Mouse (Mus musculus) left cerebral cortex, adult 8-10 months (tissue): ENCODE results near the gene Lrtm1. TPM values are rescaled to one million over a fixed set of nuclear protein-coding genes. Genes with fewer than 3 reads are reported as not detected.

Experiments used
- DNase-seq, 2 experiments: peaks; one replicate each; pipeline ENCODE4 v3.0.0; 2022; ENCODE audit warnings: low spot score in 2 of 2
- total RNA-seq, 4 experiments: library from RNA; stranded (reverse); gene quantifications; 2 replicates each; pipeline ENCODE4 v1.2.4; 2022

The Lrtm1 gene
- total RNA-seq: under 1 TPM in 2 of 4 experiments, not detected in 2; 0.07 to 0.14 TPM

DNA sequence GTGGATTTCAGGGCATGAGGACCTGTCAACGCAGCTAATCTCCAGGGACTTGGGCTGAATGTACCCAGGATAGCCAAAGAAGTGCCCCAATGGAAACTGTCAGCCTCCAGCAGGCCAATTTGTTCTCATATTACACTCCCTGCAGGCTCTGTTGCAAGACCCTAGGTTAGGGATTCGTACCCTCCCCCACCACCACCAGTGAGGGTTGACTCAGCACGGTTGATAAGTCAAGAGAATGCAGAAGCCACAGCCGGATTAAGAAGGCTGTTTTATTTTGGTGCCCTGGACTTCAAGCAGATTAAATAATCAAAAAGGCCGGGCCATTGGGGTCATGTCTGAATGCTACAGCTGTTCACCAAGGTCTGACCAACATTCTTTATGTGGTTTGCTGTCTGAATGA lies at the start of gene Lrtm1:
Gene Lrtm1, plus strand, starts transcription at position 326 of the 400 bp plus-strand sequence.
- no peak for DNase-seq

DNA sequence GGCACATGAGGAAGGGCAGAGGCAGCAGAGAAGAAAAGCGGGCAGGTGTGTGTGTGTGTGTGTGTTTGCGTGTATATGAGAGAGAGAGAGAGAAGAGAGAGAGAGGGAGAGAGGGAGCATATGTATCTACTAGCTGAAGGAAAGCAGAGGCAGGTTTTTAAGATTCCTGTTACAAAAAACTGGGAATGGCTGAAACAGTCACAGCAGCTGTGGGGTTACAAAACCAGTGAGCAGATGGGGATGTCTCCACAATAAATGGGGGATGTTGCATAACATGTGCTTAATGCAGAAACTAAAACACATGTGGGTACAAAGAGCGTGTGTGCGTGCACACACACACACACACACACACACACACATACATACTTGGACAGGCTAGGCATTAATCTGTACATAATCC lies 48.8 kb upstream of the Lrtm1 start:
- DNase-seq: peak in 1 of 2 experiments; percentile 51

DNA sequence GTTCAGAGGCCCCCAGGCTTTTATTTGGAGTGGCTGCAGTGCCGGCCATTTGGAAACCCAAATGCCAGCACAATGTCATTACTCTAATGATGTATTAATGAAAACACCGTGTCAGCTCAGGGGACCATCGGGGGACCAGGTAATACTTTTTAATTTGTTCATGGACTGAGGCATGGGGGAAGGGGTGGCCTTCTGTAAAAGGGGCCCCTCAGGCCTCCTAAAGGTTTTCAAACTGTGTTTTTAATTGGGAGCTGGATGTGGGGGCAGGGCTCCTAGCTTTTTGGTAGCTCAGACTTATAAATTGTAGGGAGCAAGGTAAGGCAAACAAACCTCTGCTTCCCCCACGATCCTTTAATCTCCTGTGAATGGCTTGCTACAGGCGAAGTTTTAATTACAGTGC lies 45.4 kb upstream of the Lrtm1 start:
- DNase-seq: no peak

DNA sequence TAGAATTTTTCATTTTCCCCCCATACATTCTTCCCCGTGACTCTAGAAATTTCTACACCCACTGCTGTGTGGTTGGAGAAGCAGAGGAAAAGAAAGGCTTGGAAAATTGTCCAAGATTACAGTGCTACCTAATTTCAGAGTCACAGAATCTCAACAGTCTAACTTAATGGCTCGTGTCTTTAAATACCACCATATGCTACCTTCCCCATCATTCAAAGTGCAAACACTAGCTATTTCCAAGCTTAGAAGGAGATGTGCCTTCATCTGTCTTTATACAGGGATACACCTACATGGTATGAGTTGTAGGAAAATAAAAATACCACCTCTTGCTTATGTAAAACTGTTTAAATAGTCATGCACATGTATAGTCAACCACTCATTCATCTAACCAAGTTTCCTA lies 38.8 kb upstream of the Lrtm1 start:
- DNase-seq: no peak

DNA sequence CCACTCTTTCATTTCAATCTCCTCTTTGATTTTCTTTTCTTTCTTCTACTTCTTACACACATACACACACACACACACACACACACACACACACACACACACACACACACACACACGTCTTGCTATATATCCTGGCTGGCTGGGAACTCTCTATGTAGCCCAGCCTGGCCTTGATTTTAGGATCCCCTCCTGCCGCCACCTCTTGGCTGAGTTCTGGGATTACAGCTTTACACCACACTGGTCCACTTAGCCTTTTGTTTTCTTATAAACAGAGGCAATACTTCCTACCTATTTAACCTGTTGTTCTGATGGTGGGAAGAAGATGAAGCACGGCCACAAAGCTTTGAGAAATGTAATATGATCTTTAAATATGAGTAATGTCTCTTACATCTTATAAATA lies 37.5 kb upstream of the Lrtm1 start:
- no peak for DNase-seq

DNA sequence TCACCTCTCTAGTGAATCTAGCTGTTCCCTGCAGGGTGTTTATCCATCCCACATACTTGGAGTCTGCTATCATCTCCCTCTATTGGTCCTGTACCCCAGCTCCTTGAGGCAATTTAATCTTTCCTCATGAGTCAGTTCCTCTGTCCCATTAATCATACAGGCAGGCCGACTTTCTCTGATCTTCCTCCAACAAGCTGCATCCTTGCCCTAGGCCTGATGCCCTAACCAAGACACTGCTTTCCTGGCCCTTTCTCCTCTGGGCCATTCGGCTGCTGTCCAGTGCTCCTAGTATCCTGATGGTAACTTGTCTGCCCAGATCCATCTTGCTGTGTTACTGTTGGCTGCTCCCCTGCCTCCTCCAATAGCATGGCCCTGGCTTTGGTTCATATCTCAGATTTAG lies 33.7 kb upstream of the Lrtm1 start:
- no peak for DNase-seq

DNA sequence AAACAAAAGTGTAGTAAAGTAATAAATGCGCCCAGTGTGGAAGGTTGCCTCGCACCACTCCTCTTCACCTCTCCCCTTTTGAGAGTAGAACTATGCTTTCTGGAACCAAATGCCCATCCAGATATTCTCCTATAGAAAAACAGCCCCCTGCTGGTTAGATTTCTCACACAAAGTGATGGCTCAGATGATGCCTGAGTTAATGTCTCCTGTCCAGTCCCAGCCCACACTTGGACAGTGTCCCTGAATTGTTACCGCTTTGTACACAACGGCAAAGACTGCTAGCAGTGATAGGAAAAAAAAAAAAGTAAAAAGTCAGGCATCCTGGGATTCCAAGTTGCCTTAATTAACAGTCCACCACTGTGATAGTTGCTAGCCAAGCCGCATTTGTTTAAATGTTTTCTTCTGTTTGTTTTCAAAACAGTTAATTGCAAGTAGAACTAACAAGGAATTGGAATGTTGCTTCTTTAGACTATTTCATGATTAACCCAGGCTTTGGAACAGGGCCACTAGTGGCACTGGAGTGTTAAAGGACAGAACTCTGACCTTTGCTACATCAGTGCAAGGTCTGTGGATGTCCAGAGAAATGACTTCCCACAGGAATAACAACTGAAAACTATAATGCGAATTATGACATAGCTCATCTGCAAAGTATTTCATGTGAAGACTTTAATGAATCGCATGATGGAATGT lies 29.7 kb upstream of the Lrtm1 start:
- DNase-seq: no peak

DNA sequence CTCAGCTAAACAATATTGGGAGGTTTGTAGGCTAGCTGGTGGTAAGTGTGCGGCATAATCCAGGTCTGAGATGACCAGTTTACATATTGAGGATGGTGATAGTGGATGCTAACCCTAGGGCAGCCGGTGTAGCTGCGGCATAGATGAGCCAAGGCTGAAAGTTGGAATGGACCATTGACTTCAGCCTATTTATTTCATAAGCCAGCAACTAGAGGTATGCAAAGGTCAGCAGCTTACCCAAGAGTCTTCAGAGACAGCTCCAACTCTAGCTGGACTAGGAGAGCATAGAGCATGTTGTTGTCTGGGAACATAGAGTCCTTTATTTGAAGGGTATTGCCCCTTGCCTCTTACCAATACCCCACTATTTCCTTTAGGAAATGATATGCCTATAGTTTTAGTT lies 21.4 kb upstream of the Lrtm1 start:
- DNase-seq: no peak

DNA sequence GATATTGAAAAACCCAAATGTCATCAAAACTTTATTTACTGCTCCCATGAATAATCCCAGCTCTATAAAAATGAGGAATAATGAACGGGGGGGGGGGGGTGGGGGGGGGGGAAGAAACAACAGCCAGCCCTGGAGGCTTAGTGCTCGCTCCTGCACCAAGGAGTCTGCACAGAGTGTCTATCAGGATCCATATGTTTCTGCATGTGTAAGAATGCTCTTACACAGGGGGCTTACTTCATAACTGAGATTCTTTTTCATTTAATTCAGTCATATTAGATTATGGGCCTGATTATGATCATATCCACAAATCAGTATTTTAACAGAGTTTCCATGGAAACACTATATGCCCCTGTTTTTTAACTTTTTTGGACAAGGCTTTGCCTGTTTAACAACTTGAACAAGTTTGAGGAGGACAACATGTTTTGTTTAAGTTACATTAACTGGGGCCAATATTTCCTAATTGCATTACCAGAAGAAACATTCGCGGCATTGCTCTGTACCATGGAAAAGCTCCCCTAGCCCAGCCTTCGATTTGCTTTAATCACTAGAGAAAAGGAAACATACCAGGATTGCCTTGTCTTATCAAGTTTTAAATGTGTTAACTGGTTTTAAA lies 12.7 kb upstream of the Lrtm1 start:
- DNase-seq: no peak

DNA sequence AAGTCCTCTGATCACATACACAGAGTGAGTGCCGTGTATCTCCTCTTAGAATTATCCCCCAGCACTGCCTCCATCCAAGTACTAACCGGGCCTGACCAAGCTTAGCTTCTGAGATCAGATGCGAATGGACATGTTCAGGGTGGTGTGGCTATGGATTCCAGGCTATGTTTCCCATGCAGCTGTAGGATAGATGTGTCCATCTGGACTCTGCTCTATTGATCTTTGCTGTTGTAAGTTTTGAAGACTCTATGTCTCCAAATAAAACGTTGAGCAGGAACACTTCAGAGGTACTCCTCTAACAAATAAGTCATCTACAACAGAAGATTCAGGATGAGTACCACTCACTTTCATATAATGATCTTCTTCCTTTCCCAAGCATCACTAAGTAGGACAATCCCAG lies 8.4 kb upstream of the Lrtm1 start:
- no peak for DNase-seq

DNA sequence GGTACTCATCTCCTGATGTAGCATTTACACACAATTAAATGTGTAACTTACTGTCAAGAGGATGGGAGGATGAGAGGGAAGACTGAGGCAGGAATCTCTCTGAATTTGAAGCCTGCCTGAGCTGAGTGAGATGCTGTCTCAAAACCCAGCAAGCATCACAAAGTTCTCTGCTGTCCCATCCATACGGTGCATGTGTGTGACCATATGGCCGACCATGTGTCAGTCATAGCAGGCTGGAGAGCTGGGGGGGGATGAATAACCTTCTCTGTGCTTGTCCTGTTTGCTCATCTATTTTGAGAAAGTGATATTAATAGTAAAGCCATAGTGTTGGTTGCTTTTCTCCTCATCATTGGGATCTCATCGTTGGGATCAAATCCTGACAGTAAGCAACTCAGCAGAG lies 4.8 kb upstream of the Lrtm1 start:
- DNase-seq: no peak

DNA sequence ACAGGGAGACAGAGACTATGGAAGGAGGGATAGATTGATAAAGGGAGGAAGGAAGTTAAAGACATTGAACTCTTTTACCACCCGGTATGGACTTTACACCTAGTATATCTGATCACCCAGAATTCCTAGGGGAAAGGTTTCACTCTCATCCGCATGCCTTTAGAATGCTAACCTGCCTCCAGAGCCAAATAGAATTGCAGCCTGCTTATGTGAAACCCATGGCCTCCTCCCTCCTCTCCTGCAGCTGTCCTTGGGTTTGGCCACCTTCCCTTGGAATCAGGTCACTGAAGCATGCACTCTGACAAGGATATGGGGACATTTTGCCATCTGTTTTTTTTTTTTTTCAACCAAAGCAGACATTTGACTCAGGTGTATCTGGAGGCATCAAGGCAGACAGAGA lies 3.3 kb upstream of the Lrtm1 start:
- DNase-seq: no peak

DNA sequence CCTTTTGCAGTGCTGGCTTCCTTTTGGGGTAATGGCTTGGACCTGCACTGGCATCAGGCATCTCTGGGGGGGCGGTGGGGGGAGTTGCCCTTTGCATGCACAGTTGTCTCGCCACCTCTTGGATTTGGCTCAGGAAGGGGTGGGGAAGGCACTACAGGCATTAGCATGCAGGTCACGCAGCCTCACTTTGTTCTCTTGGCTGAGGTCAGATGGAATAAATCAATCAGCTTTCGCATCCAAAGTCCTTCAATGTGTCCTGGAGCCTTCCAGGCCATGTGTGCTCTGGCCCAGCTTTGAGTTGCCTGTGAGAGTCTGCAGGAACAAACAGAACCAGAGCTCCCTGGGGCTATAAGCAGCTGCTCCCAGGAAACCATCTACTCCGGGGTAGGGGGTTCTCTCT lies 2.1 kb upstream of the Lrtm1 start:
- no peak for DNase-seq

DNA sequence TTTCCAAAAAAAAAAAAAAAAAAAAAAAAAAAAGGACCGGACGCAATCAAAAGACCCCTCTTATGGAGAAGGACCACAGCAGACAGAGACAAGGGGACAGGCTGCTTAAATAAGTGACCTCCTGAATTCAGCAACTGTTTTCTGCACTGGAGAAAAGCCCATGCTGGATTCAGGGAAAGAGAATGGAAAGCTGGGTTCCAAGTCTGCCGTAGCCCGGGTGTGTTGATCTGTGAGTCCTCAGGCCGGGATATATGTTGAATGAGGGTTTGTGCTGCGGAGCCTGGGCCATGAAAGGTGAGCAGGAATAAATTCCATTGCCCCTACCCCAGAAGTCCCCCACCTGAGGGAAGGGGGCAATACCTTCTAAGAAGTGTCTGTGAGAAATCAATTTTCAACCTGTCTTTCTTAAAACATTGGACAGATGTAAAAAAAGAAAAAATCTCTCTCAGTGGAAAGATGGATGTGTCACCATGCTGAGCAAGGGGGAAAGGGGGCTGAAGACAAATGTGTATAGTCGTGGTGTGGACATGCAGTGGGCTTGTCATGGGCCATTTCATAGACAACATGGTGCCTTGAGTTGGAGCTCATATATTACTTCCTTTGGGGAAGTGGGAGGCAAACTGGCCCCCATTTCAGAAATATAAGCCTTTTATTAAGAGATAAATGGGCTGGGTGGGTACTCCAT lies 450 bp downstream of the Lrtm1 start:
- DNase-seq: no peak

DNA sequence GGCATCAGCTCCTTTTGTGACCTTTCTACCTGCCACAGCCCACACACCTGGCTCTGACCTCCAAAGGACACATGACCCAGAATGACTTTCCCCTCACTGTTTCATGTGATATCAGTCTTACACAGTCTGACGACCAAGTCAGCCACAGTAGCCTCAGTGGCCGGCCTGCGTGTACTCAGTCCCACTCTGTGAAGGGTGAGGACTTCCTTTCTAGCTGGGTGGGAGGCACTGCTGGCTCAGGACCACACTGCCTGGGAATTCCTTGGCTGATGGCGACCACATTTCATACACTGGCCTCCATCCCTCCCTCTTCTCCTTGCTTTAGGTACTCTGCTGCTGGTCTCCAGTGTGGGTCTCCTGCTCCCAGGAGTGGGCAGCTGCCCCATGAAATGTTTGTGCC lies 3.3 kb downstream of the Lrtm1 start:
- DNase-seq: no peak

DNA sequence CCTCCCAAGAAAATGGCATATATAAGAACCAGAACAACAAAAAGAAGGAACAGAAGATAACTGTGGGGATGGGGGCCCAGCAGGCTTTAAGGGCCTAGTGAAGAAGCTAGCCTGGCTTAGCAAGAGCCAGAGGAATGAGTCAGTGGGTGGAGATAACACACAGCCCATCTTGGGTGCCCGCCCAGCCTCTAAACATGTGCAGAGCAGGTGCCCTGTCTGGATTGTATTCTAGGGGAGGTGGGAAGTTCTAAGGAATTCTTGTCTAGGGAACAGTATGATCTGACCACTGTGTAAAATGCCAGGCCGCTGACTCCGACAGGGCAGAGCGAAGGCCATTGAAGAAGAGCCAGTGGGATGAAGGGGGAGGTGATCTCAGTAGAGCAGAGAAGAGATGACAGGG lies 5.2 kb downstream of the Lrtm1 start:
- DNase-seq: no peak

DNA sequence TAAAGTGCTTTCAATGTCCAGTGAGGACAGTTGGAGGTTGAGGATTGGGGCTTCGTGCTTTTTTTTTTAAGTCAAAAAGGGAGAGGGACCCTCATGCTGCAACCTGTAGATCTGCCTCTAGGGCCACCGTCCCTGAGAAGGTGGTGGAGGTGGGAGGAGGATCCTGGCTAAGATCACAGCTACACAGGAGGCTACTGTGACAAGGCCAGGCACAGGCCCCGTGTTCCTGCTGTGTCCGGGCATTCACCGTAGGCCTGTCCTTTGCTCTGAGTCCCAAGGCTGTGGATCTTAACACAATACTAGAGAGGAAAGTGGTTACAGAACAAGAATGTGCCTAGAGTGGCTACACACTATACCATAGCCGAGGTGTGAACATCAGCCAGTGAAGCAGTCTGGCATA lies 7.3 kb downstream of the Lrtm1 start:
- DNase-seq: no peak

DNA sequence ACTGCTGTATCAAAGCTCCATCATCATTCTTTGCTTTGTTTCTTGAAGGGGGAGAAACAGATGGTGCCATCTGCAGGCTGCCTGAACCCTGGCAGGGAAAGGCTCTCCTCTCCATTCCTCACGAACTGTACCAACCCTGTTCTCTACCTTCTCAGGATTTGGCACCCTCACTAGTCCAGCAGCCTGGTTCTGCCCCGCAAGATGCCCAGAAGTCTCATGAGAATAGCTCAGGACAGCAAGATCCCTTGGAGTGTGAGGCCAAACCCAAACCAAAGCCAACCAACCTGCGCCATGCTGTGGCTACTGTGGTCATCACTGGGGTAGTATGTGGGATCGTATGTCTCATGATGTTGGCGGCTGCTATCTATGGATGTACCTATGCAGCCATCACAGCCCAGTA lies 9.3 kb downstream of the Lrtm1 start:
- DNase-seq: no peak

DNA sequence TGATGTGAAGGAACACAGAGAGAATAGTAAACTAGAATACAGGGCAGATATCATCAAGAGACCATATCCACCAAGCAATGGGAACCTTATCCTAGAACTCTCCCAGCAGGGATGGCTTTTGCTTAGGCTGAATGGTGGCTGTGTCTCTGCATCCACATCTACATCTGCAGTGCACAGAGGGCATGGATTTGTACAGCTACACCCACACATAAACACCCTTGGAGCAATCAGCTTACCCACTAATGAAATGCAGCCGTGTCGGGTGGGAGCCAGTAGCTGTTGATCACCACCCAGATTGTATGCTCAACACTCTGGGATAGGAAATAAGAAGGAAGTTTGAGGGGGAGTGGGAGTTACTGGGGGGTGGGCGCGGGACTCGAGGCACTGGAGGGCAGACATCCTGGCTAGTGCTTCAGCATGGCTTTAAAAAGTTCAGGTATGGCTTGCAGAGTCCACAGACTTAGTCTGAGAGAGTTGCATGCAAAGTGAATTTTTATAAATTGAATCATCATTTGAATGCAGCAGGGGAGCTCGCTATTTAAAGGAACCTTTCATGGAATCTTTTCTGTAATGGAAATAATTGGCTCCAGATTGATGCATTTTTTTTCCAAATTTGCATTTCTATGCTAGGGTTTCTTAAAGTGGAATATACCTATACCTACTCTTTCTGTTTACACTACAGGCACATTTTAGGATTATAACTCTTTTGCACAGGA lies 10.5 kb downstream of the Lrtm1 start:
- DNase-seq: no peak

DNA sequence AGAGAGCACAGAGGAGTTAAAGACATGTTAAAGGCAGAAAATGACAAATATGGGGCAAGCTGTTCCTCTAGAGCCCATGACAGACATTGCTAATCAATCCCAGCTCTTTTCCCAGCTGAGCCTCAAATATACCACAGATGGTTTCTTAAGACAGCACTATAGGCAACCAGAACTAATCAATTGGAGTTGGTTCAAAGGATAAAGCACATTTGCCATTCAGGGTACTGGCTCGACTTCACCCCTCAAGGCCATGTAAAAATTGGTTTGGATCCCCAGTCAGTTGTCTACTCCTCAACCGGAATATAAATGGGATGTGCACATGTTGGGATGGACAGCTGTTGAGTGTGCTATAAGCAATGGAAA lies 11.1 kb downstream of the Lrtm1 start:
- DNase-seq: no peak

DNA sequence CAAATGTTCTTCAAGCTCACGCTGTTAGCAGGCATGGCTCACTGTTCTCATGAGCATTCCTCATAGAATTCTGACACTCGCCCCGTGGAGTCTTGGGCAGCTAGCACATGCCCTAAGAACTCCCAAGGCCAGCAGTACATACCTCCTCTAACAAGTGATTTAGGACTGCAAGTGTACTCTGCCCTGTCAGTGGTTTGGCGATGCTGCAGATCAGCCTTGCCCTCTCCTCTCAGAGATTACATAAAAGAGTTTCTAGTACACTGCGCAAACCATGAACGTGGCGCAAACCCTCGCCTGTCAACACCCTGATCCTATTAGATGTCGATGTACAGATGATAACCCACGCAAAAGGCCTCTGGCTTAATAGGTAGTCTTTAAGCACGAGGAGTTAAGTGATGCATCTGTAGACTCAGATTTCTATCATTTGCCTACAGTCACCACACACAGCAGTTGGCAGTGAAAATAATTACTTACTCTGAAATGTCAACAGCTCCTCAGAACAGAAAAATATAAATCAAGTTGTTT lies 11.9 kb downstream of the Lrtm1 start:
- DNase-seq: no peak

DNA sequence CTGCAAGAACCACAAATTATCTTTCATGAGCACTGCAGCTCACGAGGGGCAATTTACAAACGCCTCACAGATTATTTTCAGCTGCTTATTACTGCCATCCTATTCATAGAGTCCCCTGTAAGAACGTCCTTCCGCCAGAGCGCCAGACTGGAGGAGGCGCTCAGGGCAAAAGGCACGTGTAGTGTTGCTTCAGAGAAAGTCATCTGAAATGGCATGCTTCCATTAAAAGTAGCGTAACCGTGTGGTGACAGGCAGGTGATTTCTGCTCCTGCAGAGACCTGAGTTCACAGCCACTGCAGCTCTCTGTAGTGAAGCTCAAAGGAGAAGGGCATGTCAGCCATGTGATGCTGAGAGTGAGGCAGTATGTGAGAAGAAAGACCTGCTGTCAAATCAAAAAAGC lies 12.5 kb downstream of the Lrtm1 start:
- no peak for DNase-seq
